Mouse (Mus musculus) lung, adult 2 months (tissue): ENCODE data around the gene Rnft2.

Experiments
- CTCF ChIP-seq: fragments of 200-500 bp; IDR thresholded peaks from 2 replicates; pipeline ENCODE4 v1.5.1; 2011; ENCODE audit warnings: mild to moderate bottlenecking, low read length, control low read depth; ENCODE audit not compliant: insufficient read depth
- POLR2A ChIP-seq: fragments of 200-500 bp; IDR thresholded peaks from 2 replicates; pipeline ENCODE4 v1.6.1; 2011; ENCODE audit warnings: low read depth, mild to moderate bottlenecking, control low read depth, low read length, borderline replicate concordance; ENCODE audit errors: extremely low read depth

DNA sequence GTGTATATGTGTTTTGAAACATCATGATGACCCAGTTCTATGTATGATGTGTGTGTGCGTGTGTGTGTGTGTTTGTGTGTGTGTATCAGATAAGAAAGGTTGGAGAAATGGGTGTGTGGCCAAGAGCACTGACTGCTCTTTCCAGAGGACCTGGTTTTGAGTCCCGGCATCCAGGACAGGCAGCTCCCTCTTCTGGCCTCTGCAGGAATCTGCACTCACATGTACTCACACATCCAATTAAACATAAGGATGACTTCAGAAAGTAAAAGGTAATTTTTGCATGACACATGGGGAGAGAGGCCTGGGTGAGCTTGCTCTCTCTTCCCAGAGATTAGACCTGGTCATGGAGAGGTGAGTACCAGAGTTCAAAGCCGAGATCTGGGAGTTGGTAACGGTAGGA, 12.1 kb upstream of the Rnft2 start:
- TF ChIP-seq POLR2A (no peak), CTCF (0 out of 2 replicates have a peak, but pooled peaks have one; percentile 6)
